Mouse (Mus musculus) spleen, postnatal 14 days (tissue): ENCODE measurements at regions not wholly inside any gene's neighbourhood (a gene's known extent, or its start where the extent isn't known, plus 50 kb on each side); places are given as distances from the start of the nearest gene placed in this dataset.

Experiments used
- DNase-seq, 2 experiments: peaks; one replicate each; pipeline ENCODE4 v3.0.0; 2021 to 2022; ENCODE audit warnings: low spot score in 2 of 2

DNA sequence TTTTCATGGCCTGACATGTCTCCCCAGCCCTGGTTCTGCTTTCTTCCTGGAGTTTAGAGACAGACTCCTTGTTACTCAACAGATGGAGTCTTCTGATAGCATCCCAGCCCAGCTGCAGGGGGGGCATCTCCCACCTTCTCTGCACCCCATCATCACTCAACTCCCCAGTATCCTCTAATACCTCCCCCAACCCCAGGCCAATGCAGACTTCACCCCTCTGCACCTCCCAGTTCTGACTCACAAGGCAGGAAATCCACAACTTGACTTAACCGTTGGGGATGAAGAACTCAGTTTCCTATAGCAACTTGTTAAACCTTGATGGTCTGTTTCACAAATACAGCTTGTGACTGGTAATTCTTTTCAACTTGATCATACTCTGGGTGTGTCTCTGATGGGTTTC, 73.7 kb upstream of the Rreb1 start:
- no peak for DNase-seq

DNA sequence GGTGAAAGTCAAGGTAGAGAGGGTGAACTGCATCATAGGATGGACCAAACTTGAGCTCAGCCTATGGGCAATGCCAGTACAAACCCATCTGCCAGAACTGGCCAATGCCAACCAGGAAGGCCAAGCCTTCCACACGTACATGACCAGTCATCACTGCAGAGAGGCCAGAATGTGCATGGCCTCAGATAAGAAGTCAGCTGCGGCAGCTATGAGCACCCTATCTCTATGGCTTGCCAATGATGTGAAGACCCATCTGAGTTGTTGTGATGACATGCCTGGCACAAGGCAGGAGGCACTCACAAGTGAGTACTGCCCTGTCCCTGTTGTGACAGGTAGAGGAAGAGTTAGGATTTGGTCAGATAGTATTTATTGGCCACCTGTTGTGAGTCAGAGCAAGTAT, 72.7 kb upstream of the Rreb1 start:
- no peak for DNase-seq

GRCm38 (mm10) chr13:37710913-37711312, 67.3 kb upstream of the Rreb1 start:
- peak in 1 of 2 experiments; percentile 9 for DNase-seq

- DNase-seq, result no peak
Measured at GRCm38 (mm10) chr13:37712908-37713496, 65.2 kb upstream of the Rreb1 start.

DNA sequence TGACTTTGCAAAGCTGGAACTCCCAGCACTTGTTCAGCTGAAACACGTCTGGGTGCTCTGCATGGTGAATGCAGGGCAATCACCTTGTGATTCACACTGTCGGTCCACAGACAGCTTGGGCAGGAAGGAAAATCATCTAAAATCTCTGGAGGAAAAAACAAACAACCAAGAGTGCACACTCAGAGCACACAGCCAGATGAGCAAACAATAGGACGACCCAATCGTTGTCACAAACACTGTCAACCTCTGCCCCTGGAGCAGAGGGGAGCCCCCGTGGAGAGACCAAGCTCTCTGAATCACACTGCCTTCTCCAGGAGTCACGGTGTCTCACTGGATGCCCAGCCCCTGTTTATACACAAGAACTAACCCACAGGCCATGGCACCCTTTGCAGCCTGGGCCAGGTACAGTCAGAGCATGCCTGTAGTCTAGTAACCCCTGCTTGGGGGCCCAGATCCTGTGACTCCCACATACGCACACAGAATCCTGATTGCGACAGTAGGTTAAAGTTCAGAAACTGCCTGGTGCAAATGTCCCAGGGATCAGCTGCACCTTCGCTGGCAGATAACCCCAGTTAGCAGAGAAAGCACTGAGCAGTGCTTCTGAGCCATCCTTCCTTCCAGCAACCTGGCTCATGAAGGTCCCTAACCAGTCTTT, 63.0 kb upstream of the Rreb1 start:
- DNase-seq, result no peak

DNA sequence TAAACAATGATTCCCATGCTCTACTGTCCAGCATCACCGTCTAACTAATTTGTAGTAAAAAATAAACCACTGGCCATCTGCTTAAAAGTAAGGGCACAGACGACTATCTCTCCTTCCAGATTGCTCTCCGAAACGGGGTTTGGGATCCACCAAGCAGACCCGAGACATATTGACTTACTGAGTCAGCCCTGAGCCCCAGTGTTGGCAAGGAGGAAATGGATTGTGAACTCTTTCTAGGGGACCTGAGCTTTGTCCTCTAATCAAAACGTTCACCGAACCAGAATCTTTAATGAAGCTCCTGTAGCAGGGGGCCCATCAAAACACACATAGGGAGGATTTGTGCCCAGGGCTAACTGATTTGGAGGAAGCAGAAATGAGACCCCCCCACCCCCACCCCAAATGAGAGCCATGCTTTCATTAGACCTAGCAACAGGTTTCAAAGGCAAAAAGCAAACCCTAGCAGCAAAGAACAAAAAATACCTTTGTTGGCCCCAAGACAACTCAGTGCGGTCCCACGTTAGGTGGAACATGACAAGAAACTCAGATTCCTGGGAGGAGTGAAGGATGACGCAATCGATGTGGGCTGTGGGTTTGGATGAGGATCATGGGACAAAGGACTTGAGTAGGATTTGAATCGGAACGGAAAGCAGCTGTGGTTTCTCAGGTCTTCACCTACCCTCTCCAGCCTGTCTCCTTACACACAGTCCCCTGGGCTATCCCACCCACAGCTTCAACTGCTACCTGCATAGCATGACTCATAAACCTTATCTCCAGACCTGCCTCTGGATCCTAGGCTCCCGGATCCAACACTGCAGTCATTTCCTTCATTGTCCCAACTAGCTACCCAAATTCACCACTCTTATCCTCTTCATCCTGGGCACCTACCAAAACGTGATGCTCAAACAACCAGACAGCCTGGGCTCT, 62.2 kb upstream of the Rreb1 start:
- DNase-seq, result no peak

- no peak for DNase-seq
Measured at GRCm38 (mm10) chr13:37717793-37718192, 60.4 kb upstream of the Rreb1 start.

GRCm38 (mm10) chr13:37718364-37718763, 59.8 kb upstream of the Rreb1 start:
- DNase-seq, result no peak
